Mouse (Mus musculus): Measurements from ENCODE around the gene Il3.
A peak's percentile ranks its signal among the peaks of the same experiment; 100 is the strongest.

Gene Il3

DNA sequence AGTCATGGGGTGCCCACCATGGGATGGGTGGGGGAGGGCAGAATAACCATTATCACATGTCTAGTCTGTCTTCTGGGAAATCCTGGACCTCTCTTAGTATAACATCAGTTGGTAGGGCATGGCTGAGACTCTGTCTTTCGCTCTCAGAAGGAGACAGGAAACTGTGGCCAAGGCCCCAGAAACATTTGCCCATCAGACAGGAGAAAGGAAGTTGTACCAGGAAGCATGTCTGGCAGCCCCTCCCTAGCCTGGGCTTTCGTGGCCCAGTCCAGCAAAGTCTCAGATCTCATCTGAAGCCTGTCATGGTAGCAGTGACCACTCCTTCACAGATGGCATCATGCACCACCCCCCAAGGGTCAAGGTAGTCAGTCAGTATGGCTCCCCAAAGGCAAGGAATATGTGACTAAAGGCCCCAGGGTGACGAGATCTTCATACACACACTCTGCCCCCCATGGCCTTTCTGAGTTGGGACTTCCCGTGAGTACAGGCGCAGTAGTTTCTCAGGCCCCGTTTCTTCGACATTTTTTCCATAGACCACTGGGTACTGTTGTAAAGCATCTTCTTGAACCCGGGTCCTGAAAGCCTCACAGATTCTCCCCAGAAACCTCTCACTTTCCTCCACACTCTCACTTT lies 20.9 kb upstream of the Il3 start:
- no peak for DNase-seq (ENCODE audit: low spot score)

GRCm38 (mm10) chr11:54271437-54271949 lies 4.4 kb upstream of the Il3 start:
- no peak for DNase-seq (ENCODE audit: low spot score)

GRCm38 (mm10) chr11:54269191-54269896 lies 2.3 kb upstream of the Il3 start:
- no peak for DNase-seq (ENCODE audit: low spot score)

- peak; percentile 82 for DNase-seq (ENCODE audit: low spot score)
Observed at GRCm38 (mm10) chr11:54264542-54264941, 2.5 kb downstream of the Il3 start.

GRCm38 (mm10) chr11:54263405-54264031 lies 3.6 kb downstream of the Il3 start:
- peak; percentile 15 for DNase-seq (ENCODE audit: low spot score)

- peak; percentile 91 for DNase-seq (ENCODE audit: low spot score)
Observed at GRCm38 (mm10) chr11:54256624-54257376, 10.3 kb downstream of the Il3 start.

DNA sequence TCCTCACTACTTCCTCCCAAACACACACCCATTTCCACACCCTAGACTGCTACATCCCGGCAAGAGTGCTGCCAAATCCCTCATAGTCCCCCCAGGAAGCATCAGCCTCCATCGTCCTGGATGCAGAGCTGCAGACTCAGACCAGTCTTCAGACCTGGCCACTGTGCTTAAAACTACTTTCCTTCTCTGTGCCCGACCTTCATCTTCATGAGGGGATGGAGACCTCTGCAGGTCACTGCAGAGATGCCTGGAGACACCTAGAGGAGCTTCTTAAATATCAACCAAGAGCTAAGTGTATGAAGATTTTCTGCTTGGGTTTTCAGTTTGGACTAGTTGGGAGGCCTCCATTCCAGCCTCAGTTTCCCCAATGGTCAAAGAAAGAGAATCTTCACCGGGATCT lies 13.0 kb downstream of the Il3 start:
- DNase-seq (ENCODE audit: low spot score), result peak; percentile 9

DNA sequence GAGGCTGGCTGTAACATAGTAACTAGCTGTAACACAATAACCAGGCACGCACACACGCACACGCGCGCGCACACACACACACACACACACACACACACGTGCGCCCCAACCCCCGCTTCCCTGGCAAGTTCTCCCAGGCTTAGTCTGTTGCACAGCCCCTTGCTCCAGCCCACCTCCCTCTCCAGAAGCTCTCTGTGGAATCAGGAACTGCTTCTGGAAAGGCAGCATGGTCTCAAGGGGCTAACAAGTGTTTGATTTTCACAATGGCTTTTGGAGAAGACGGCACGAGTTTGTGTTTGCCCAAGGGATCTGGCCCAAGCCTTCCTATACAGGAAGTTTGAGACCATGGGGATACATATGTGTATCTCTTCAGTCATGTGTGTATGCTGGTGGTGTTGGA lies 16.5 kb downstream of the Il3 start:
- no peak for DNase-seq (ENCODE audit: low spot score)

DNA sequence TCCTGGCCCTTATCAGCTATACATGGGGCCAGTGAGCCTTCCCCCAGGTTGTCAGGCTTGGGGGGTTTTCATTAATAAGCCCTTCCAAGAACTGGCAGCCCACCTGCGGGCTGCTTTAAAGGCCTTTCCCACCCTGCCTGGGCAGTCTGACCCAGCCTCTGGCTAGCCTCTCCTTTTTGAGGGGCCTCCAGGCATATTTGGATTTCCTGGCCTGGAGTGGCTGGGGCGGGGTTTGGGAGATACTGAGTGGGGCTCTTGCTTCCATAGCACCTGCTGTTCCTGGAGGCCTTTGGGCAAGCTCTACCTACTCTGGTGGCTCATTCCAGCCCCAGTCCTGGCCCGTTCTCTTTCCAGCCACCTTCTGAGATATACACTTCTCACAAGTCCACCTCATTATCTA lies 17.3 kb downstream of the Il3 start:
- no peak for DNase-seq (ENCODE audit: low spot score)

DNA sequence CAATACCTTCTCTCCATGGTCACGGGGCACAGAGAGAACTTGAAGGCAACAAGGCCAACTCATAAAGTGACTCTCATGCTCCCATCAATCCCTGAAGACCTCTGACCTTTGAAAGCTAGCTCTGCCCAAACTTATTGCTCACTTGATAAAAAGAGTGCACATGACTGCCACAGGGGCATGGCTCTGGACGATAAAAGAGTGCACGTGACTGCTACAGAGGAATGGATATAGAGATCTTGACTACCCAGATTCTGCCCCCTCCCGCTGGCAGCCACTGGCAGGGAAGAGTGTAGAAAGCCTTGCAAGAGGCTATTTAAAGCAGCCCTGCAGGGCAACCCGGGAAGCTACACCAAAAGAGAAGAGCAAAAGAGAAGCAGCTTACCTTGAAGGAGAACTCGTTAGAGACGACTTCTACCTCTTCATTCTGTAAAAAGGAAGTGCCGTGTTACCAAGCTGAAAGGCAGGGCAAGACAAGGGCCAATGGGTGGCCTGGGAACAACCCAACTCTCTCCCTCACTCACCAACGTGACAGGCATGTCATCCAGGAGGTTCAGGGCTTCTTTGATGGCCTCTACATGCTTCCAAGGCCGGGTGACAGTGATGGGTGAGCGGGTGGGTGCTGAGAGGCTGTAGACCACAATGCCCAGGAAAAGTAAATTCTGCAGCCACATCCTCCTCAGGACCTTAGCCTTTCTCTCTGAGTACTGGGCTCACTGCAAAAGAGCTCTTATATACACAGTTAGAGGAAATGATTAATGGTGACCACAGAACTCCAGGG lies 17.9 kb downstream of the Il3 start, which contains the start of gene Csf2:
Gene Csf2 (minus strand): TSS at position 728 of the 778 bp plus-strand sequence.
- DNase-seq (ENCODE audit: low spot score), result no peak

DNA sequence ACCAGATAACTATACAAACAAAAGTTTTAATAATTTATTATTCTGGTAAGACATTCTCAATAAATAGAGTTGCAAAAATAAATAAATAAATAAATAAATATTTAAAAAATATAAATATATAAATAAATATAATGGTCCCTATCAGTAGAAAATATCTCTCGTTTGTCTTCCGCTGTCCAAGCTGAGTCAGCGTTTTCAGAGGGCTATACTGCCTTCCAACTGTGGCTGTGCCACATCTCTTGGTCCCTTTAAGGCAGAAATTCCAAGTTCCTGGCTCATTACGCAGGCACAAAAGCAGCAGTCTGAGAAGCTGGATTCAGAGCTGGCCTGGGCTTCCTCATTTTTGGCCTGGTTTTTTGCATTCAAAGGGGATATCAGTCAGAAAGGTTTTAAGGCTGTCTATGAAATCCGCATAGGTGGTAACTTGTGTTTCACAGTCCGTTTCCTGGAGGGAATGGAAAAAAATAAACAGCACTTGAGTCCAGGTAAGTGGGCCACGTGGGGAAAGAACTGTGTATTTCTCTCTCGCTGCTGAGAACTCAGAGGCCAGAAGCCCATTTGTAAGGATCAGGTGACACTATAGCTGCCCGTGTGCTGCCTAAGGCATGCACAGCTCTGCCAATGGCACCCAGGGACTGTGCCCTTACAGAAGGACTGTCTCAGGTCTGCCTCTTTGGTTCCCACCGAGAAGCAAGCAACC lies 19.7 kb downstream of the Il3 start:
- DNase-seq (ENCODE audit: low spot score), result no peak

- DNase-seq (ENCODE audit: low spot score), result no peak
Observed at GRCm38 (mm10) chr11:54244465-54244864, 22.6 kb downstream of the Il3 start.

DNA sequence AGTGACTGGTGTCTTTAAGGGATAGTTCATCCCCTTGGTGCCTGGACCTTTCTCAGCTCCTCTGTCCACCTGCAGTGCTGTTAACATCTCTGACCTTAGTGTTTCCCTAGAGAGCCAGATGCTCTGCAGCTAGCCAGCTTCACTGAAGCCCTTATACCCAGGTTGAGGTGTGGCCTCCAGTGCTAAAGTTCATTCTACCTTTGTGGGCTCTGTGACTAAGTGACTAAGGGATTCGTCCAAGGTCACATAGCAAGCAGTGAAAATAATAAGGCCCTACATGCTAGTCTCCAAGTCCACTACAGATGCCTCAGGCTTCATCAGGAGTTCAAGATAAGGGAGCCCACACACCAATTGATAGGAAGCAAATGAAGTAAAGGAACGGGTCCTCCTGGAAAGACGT lies 24.6 kb downstream of the Il3 start:
- DNase-seq (ENCODE audit: low spot score), result no peak

DNA sequence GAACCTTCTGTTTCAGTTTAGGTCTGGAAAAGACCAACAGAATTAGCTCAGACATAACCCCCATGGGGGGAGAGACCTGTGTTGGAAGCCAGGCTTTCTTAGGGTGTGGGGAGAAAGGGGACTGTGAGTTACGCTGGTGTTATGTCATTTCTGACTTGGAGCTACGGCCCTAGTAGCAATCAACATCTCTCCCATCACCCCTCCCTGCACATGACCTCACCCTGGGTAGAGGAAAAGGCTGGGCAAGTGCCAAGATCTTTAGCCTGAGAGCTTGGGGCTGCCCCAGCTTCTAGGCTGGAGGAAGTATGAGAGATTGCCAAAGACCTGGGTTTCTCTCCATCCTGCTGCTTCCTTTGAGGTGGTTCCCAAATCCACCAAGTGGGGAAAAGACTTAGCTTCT lies 30.1 kb downstream of the Il3 start:
- DNase-seq (ENCODE audit: low spot score), result no peak

DNA sequence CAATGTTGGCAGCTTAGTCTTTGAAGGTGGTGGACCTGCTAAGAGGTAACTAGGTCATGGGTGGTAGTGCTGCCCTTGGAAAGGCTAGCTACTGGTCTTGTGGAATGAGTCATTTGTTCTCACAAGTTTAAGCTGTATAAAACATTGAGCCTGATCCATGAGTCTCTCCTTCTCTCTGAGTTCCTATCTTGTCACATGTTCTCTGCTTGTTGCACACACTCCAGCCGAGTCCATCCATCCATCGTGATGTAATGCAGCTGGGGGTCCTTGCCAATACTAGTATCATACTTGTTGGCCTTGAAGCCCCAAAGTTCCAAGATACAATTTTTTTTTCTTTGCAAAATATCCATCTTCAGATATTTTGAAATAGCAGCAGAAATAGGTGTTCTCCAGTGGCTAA lies 39.6 kb downstream of the Il3 start:
- DNase-seq (ENCODE audit: low spot score), result no peak

DNA sequence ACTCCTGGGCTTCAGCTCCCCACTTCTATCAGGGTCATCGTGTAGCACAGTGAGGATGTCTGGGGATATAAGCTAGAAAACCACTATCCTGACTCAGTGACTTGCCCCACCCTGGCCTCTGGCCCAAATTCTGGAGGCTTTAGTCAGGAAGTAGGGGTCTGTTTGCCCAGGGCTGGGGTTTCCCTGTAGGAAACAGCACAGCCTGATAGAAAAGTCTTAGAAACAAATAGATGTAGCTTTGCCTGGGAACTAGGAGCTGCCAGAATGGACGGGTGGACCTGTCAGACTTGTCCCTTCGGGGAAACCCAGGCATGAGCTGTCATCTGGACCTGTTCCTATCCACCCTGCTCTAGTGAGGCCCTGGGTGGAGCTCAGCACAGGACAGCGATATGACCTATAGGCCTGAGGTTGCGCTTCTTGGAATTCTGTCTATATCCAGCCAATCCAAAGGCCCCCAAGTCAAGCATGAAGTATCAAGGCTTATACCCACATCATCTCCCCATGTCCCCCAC lies 42.5 kb downstream of the Il3 start:
- no peak for DNase-seq (ENCODE audit: low spot score)

DNA sequence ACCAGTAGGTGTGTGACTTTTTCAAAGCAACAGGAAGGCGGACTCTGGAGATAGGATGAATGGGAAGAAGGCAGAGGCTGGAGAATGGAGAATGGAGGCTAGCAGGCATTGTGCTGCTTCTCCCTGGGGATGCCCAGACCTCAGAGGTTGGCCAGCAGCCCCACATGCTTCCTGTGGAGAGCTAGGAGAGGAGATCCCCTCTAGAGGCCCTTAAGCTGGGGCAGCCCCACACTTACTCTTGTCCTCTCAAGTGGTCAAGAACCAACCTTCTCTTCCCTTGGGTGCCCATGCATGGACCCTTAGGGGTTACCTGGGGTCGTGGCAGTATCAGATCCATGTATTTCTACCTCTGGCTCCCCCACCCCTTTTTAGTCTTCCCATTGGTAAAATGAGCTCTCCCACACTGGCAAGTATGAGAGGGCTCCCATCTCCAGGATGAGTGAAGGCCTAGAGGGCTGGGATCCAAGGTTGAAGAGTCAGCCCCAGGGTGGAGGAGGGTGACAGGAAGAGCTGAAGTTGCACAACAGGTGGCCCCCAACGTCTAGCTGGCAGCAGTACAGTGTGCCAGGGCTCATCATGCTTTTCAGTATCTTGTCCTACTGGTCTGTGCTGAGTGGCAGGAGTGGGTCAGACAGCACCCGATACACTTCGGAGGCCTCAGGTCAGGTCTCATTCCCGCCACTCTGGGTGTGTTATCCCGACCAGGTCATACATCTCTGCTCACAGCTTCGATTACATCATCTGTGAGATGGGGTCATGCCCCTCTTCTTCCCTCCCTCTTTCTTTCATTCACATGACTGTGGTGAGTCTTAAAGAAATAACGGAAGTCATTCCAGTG lies 43.2 kb downstream of the Il3 start:
- no peak for DNase-seq (ENCODE audit: low spot score)

DNA sequence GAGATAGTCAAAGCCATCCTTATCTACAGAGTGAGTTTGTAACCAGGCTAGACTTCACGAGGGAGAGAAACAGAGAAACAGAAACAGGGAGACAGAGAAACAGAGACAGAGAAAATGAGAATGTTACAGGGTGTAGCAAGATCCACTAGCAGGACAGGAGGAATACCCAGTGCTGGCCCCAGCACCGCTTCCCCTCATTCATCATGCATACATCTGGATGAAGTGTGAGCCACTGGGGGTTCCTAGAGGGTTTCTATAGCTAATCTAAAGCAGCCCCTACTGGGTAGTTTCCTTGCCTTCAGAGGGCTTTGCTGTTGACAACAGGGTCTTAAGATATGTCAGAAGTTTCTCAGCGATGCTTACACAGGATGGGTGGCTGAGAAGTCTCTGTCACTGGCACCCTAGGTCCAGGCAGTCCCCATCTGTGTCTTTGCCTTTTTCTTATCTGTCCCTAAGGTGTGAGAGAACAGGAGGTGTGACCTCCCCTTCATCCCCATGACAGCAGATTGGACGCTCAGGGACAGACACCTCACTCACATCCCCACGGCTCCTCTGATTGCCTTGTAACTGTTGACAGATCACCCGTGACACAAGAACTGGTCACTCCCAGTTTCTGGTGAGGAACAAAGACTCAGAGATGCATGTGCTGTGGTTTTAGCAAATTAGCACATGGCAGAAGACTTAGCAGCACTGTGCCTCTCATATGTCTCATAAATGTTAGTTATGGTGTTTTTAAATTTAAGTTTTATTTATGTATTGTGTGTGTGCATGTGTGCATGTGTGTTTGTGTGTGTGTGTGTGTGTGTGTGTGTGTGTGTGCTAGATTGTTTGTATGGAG lies 47.0 kb downstream of the Il3 start:
- DNase-seq (ENCODE audit: low spot score), result no peak

GRCm38 (mm10) chr11:54219191-54219590 lies 47.9 kb downstream of the Il3 start:
- no peak for DNase-seq (ENCODE audit: low spot score)

Measured in embryo, embryonic 10.5 days (tissue).